Mouse (Mus musculus): ENCODE results near the gene Clic5.

- TF ChIP-seq CTCF (IDR thresholded peaks at IDR 0.05; ENCODE audit: low read depth) (peak; percentile 73), EP300 (IDR thresholded peaks at IDR 0.05; ENCODE audit: low read depth) (no peak)
Observed at GRCm38 (mm10) chr17:44151130-44151529, 37.3 kb upstream of the Clic5 start.

Measured in liver, postnatal 0 days (tissue).